Mouse (Mus musculus) cortical plate, adult 2 months (tissue): ENCODE results near the gene Crhr1.

Experiments used
- CTCF ChIP-seq: fragments of 200-500 bp; IDR thresholded peaks from 2 replicates; pipeline ENCODE4 v1.5.1; 2011; ENCODE audit warnings: mild to moderate bottlenecking, control low read depth, low read length; ENCODE audit not compliant: insufficient read depth; ENCODE audit errors: extremely low read depth
- POLR2A ChIP-seq: fragments of 200-500 bp; IDR thresholded peaks from 2 replicates; pipeline ENCODE4 v1.6.1; 2011; ENCODE audit warnings: mild to moderate bottlenecking, low read length, control low read depth; ENCODE audit not compliant: insufficient read depth; ENCODE audit errors: extremely low read depth

GRCm38 (mm10) chr11:104144930-104145329 lies 12.3 kb downstream of the Crhr1 start:
- TF ChIP-seq POLR2A (no peak), CTCF (no peak)
